Mouse (Mus musculus) monocyte, adult 5-6 weeks (primary cell): ENCODE measurements around the gene Pam. TPM values are rescaled to one million over a fixed set of nuclear protein-coding genes. Genes with fewer than 3 reads are reported as not detected.

ENCODE experiments used
- ATAC-seq: fragments of 153-309, 156-312 bp; replicated peaks from 2 replicates; pipeline ENCODE4 v1.8.0; 2017; ENCODE audit warnings: mild to moderate bottlenecking; ENCODE audit not compliant: low TSS enrichment, insufficient number of reproducible peaks, severe bottlenecking, poor library complexity, low FRiP score
- total RNA-seq: library from RNA; stranded (forward); fragments of 200-1000, 200-491, 200-594 nt; gene quantifications from 3 replicates; pipeline ENCODE4 v1.2.3, GENCODE M21; 2017

Gene Pam
- total RNA-seq, 1 experiment from 2014 or later, result 22.0 TPM

DNA sequence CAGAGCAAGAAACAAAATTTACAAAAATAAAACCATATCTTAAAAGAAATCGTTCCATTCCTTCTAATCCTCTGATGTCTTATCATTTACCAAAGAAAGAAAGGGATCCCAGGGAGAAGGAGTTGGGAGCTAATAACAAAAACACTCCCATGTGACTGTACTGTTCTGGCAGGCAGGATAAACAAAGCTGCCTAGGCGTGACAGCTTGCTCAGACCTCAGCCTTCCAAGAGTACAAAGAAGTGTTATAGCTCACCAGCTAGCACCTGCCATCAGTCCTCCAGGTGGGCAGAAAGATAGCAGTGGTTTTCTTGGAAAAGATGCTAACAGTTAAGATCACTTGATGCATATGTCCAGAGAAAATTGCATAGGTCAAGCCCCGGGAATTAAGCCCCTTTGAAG is 157.4 kb downstream of the Pam start:
- ATAC-seq, result no peak

- no peak for ATAC-seq
These were observed 160.5 kb downstream of the Pam start for GRCm38 (mm10) chr1:97934940-97935339.

DNA sequence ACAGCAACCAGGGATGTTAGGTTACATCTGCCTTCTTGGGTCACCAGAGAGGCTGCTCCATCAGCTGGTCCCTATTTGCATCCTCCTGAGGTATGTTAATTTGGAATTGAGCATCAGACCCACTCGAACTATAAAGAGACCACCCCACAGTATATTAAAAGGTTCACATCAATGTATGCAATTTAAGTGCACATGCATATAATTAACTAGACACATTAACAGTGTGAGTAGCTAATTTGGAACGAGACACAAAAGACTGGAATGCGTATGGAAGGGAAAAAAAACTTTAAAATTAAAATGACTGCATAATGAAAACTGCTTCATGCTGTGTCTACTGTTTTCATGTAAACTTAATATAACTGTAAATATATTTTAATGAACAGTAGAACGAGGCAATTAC is 164.2 kb downstream of the Pam start:
- ATAC-seq, result no peak

DNA sequence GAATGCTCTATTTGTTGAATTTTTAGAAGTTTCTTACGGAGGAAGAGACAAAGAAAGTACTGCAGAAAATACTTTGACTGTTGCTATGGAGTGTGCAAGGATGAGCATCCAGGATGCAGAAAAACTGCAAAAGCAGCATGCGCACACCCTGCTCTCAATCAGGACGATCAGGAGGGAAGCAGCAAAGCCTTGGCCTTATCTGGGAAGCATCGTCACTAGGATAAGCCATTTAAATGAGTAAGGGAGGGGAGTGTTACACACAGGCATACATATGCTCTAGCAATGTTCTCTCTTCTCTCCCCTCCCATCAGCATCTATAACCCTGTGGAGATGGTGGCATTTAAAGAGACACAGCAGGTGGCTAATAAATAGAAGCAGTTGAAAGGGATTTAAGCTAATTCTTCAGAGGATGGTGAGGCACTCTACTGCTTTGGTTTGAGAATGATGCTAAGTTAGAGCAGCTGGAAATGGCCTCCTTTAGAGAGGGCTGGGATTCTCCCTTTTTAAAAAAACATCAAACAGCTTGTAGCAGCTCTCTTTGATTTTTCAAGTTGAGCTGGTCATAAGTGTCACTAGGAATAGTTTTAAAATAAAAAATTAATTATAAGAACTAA is 165.9 kb downstream of the Pam start:
- no peak for ATAC-seq

GRCm38 (mm10) chr1:97926789-97927188 is 168.7 kb downstream of the Pam start:
- ATAC-seq, result no peak

DNA sequence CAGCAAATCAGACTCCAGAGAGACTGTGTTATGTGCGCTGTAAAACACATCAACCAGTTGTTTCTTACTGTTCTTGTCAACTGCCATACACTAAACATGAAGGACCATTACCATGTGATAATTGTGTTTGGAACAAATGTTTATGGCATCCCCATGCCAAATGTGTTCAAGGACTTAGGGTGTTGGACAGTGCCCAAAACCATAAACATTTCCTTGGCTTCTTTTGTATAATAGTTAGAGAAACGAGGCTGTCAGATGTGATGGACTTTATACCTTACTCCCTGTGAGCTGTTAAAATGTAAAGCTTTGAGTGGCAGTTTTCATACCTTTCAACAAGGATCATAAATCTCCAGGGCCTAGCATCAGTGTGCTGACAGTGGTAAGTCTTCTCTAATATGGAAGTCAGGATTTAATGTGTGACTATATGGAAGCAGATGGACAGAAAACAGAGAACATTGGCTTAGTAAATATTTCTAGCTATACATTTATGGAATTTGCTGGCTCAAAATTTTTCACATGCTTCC is 169.4 kb downstream of the Pam start:
- no peak for ATAC-seq

DNA sequence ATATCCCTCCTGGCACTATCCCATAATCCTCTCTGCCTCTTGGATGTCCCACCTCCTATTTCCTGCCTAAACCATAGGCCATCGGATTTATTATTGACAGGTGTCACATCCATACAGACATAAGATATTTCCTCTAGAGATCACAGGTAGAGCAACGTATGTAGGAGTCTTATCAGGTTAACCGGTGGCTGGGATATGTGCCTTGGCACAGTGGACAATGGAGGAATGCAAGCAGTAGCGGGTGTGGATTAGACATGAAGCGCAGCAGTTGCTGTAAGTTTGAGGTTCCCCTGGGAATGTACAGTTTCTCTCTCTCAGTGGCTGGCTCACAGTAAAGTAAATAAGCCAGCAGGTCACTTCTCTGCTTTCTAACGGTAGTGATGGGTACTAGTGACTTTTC is 173.1 kb downstream of the Pam start:
- ATAC-seq, result no peak

GRCm38 (mm10) chr1:97921886-97922285 is 173.6 kb downstream of the Pam start:
- no peak for ATAC-seq

- ATAC-seq, result no peak
These were observed 177.0 kb downstream of the Pam start for GRCm38 (mm10) chr1:97918495-97918894.

GRCm38 (mm10) chr1:97916971-97917234 is 178.5 kb downstream of the Pam start:
- ATAC-seq, result no peak

GRCm38 (mm10) chr1:97916218-97916970 is 179.1 kb downstream of the Pam start:
- no peak for ATAC-seq

DNA sequence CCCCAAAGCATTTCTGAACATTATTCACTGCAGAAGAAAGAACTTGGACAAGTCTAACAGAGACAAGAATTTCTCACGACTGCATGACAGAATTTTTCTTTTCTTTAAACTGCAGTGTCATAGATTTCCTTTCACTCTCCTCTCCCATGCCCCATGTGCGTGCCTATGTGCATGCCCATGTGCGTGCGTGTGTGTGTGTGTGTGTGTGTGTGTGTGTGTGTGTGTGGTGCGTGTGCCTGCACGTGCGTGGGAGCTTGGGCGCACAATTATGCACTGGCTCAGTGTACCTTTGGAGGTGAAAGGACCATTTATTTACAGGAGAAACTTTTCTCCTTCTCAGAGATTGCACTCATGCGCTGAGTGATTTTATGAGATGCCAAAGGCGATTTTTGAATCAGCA is 179.7 kb downstream of the Pam start:
- ATAC-seq, result no peak

GRCm38 (mm10) chr1:97910874-97911273 is 184.6 kb downstream of the Pam start:
- no peak for ATAC-seq

GRCm38 (mm10) chr1:97909561-97909960 is 185.9 kb downstream of the Pam start:
- ATAC-seq, result no peak

GRCm38 (mm10) chr1:97908736-97909135 is 186.7 kb downstream of the Pam start:
- ATAC-seq, result no peak

GRCm38 (mm10) chr1:97903912-97904460 is 191.5 kb downstream of the Pam start:
- no peak for ATAC-seq

- ATAC-seq, result no peak
These were observed 192.6 kb downstream of the Pam start for GRCm38 (mm10) chr1:97902830-97903229.

DNA sequence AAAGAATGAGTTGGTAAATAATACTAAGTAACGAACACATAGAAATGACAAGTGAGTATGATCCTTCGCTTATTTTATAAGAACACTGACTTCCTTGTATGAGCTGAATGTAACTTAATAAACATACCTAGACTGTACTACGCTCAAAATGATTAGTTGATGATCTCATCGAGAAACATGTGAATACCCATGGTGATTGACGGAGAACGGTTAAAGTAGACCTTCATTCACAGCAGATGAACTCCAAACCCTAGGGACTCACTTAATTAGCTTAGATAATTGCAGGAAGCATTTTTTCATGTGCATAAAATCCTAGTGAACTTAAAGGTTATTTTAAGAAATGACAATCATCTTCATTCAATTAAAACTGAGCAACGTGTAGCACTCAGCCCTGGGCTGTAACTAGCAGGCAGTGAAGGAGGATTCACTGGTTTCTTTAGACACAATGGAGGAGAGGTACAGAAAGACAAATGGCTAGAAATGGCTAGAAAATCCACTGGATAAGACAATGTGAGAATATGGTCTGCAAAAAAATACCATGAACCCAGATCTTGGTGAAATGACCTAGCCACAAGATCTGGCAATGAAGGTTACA is 194.8 kb downstream of the Pam start:
- ATAC-seq, result no peak

DNA sequence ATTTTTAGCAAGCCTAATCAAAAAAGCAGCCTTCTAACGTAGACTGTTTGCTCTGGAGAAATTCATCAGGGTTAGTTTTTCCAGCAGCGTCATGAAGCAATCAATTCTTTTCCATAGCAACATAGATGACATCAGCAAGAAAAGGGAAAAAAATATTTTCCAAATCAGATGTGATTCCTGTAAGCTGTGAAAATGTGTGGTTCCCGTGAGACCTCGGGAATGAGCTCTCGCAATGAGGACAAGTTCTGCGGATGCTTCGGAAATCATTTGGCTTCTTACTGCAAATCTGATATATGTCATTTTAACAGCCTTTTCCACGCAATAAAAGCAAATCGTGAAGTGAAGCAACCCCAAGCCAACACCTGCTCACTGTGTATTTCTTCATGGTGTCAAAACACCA is 207.9 kb downstream of the Pam start:
- no peak for ATAC-seq

- ATAC-seq, result no peak
These were observed 211.9 kb downstream of the Pam start for GRCm38 (mm10) chr1:97883498-97883897.
